Mouse (Mus musculus) CH12.LX (cell line): ENCODE measurements at regions not wholly inside any gene's neighbourhood (a gene's known extent, or its start where the extent isn't known, plus 50 kb on each side); places are given as distances from the start of the nearest gene placed in this dataset.

Source experiments
- DNase-seq: peaks from one replicate; pipeline ENCODE4 v3.0.0-alpha.2; 2013; ENCODE audit errors: extremely low read depth
- H3K27ac ChIP-seq: 2 replicates; pipeline ENCODE4 v1.5.1; 2012; ENCODE audit warnings: low read depth, mild to moderate bottlenecking, control low read depth, moderate library complexity; ENCODE audit not compliant: insufficient read depth
- H3K27me3 ChIP-seq: replicated peaks from 2 replicates; pipeline ENCODE3; 2012; ENCODE audit warnings: inconsistent platforms
- H3K36me3 ChIP-seq, 2 experiments: replicated peaks in 1 of 2; 2 replicates each; pipeline versions ENCODE3 to v1.6.1; 2012; ENCODE audit warnings: inconsistent platforms in 1 of 2, low read length in 1 of 2, mild to moderate bottlenecking in 1 of 2, mixed read lengths in 1 of 2, moderate library complexity in 1 of 2; ENCODE audit not compliant: control insufficient read depth in 1 of 2, insufficient read depth in 1 of 2
- H3K4me1 ChIP-seq, 2 experiments: 2 replicates each; pipeline ENCODE4 v1.6.1; 2012; ENCODE audit warnings: inconsistent platforms in 1 of 2, moderate library complexity in 1 of 2; ENCODE audit not compliant: insufficient read depth in 2 of 2, control insufficient read depth in 1 of 2
- H3K4me2 ChIP-seq: 2 replicates; pipeline ENCODE4 v1.6.1; 2012; ENCODE audit warnings: low read depth, mild to moderate bottlenecking, control low read depth; ENCODE audit not compliant: poor library complexity, insufficient read depth, severe bottlenecking
- H3K4me3 ChIP-seq, 3 experiments: fragments of 150-350 bp in 1 of 3; sonication (generic) in 1 of 3; replicated peaks in 1 of 3; 2 replicates each; pipeline versions ENCODE3 to v1.5.1; 2011 to 2012; ENCODE audit warnings: low read depth in 2 of 3, low read length in 2 of 3, mild to moderate bottlenecking in 2 of 3, moderate library complexity in 2 of 3, control low read depth in 1 of 3, improper control_type of control experiment in 1 of 3, inconsistent platforms in 1 of 3, mixed read lengths in 1 of 3; ENCODE audit not compliant: poor library complexity in 1 of 3
- H3K79me2 ChIP-seq: replicated peaks from 2 replicates; pipeline ENCODE4 v1.6.1; 2012; ENCODE audit warnings: mild to moderate bottlenecking, moderate library complexity; ENCODE audit not compliant: control insufficient read depth, poor library complexity, insufficient read depth, severe bottlenecking; ENCODE audit errors: extremely low read depth
- H3K9ac ChIP-seq: 2 replicates; pipeline ENCODE4 v1.6.1; 2012; ENCODE audit warnings: low read depth, mild to moderate bottlenecking, control low read depth, moderate library complexity; ENCODE audit not compliant: insufficient read depth
- H3K9me3 ChIP-seq: replicated peaks from 2 replicates; pipeline ENCODE3; 2012; ENCODE audit warnings: low read length, inconsistent platforms, mixed read lengths
- BHLHE40 ChIP-seq: IDR thresholded peaks from 2 replicates; pipeline ENCODE4 v1.6.1; 2011; ENCODE audit warnings: mild to moderate bottlenecking, low read depth, low read length, improper control_type of control experiment
- CHD1 ChIP-seq: IDR thresholded peaks from 2 replicates; pipeline ENCODE4 v1.6.1; 2012; ENCODE audit warnings: low read depth, low read length, improper control_type of control experiment, inconsistent platforms
- CHD2 ChIP-seq: IDR thresholded peaks from 2 replicates; pipeline ENCODE4 v1.6.1; 2011; ENCODE audit warnings: low read length, improper control_type of control experiment
- E2F4 ChIP-seq: IDR thresholded peaks from 2 replicates; pipeline ENCODE4 v1.6.1; 2011; ENCODE audit warnings: low read depth, low read length, improper control_type of control experiment; ENCODE audit not compliant: insufficient replicate concordance
- ELF1 ChIP-seq: IDR thresholded peaks from 2 replicates; pipeline ENCODE4 v1.6.1; 2014; ENCODE audit warnings: low read depth, mild to moderate bottlenecking, inconsistent platforms, low read length, improper control_type of control experiment
- GABPA ChIP-seq: IDR thresholded peaks from 2 replicates; pipeline ENCODE4 v1.6.1; 2012; ENCODE audit warnings: low read depth, low read length, improper control_type of control experiment, inconsistent platforms; ENCODE audit not compliant: insufficient replicate concordance
- HCFC1 ChIP-seq: IDR thresholded peaks from 2 replicates; pipeline ENCODE4 v1.6.1; 2012; ENCODE audit warnings: low read depth, mild to moderate bottlenecking, inconsistent platforms, low read length, improper control_type of control experiment
- JUN ChIP-seq: IDR thresholded peaks from 2 replicates; pipeline ENCODE4 v1.6.1; 2011; ENCODE audit warnings: low read depth, mild to moderate bottlenecking, low read length, improper control_type of control experiment, moderate library complexity; ENCODE audit not compliant: insufficient read depth
- JUND ChIP-seq: conservative IDR thresholded peaks from 2 replicates; pipeline ENCODE4 v1.6.1; 2011; ENCODE audit warnings: low read depth, low read length, improper control_type of control experiment
- KAT2A ChIP-seq: IDR thresholded peaks from 2 replicates; pipeline ENCODE4 v1.6.1; 2012; ENCODE audit warnings: low read length, improper control_type of control experiment, inconsistent platforms; ENCODE audit not compliant: insufficient replicate concordance
- MAFK ChIP-seq: IDR thresholded peaks from 2 replicates; pipeline ENCODE4 v1.6.1; 2011; ENCODE audit warnings: low read length, improper control_type of control experiment; ENCODE audit not compliant: insufficient replicate concordance
- MAX ChIP-seq: IDR thresholded peaks from 2 replicates; pipeline ENCODE4 v1.6.1; 2011; ENCODE audit warnings: low read length, improper control_type of control experiment
- MAZ ChIP-seq: IDR thresholded peaks from 2 replicates; pipeline ENCODE4 v1.6.1; 2012; ENCODE audit warnings: low read depth, mild to moderate bottlenecking, inconsistent platforms, low read length, improper control_type of control experiment, moderate library complexity
- MXI1 ChIP-seq: IDR thresholded peaks from 2 replicates; pipeline ENCODE4 v1.6.1; 2011; ENCODE audit warnings: mild to moderate bottlenecking, low read depth, low read length, improper control_type of control experiment
- MYC ChIP-seq: IDR thresholded peaks from 2 replicates; pipeline ENCODE4 v1.6.1; 2011; ENCODE audit warnings: low read depth, mild to moderate bottlenecking, improper control_type of control experiment, low read length
- NELFE ChIP-seq: IDR thresholded peaks from 2 replicates; pipeline ENCODE4 v1.6.1; 2011; ENCODE audit warnings: low read depth, low read length, improper control_type of control experiment
- NRF1 ChIP-seq: IDR thresholded peaks from 2 replicates; pipeline ENCODE4 v1.6.1; 2014; ENCODE audit warnings: low read depth, mild to moderate bottlenecking, inconsistent platforms, low read length, improper control_type of control experiment, moderate library complexity
- PAX5 ChIP-seq: IDR thresholded peaks from 2 replicates; pipeline ENCODE4 v1.6.1; 2012; ENCODE audit warnings: low read length, inconsistent platforms, mixed read lengths
- POLR2A ChIP-seq: IDR thresholded peaks from 2 replicates; pipeline ENCODE4 v1.6.1; 2011; ENCODE audit warnings: low read depth, mild to moderate bottlenecking, improper control_type of control experiment, low read length
- SIN3A ChIP-seq: IDR thresholded peaks from 2 replicates; pipeline ENCODE4 v1.6.1; 2012; ENCODE audit warnings: low read length, improper control_type of control experiment, inconsistent platforms
- SMC3 ChIP-seq: IDR thresholded peaks from 2 replicates; pipeline ENCODE4 v1.6.1; 2011; ENCODE audit warnings: low read depth, low read length, improper control_type of control experiment
- TBP ChIP-seq: conservative IDR thresholded peaks from 2 replicates; pipeline ENCODE4 v1.6.1; 2011; ENCODE audit warnings: low read depth, low read length, improper control_type of control experiment
- TCF12 ChIP-seq: IDR thresholded peaks from 2 replicates; pipeline ENCODE4 v1.6.1; 2014; ENCODE audit warnings: low read depth, mild to moderate bottlenecking, inconsistent platforms, low read length, improper control_type of control experiment
- USF1 ChIP-seq: IDR thresholded peaks from 2 replicates; pipeline ENCODE4 v1.6.1; 2014; ENCODE audit warnings: low read depth, mild to moderate bottlenecking, inconsistent platforms, low read length, improper control_type of control experiment
- USF2 ChIP-seq: conservative IDR thresholded peaks from 2 replicates; pipeline ENCODE4 v1.6.1; 2011; ENCODE audit warnings: low read depth, low read length, improper control_type of control experiment
- ZC3H11A ChIP-seq: IDR thresholded peaks from 2 replicates; pipeline ENCODE4 v1.6.1; 2012; ENCODE audit warnings: low read depth, mild to moderate bottlenecking, inconsistent platforms, low read length, improper control_type of control experiment
- ZMIZ1 ChIP-seq: IDR thresholded peaks from 2 replicates; pipeline ENCODE4 v1.6.1; 2012; ENCODE audit warnings: low read depth, mild to moderate bottlenecking, inconsistent platforms, low read length, improper control_type of control experiment
- ZNF384 ChIP-seq: IDR thresholded peaks from 2 replicates; pipeline ENCODE4 v1.6.1; 2012; ENCODE audit warnings: low read depth, low read length, improper control_type of control experiment, inconsistent platforms
- dilution Hi-C: fragments of 300-500 bp; cut with MboI; formaldehyde crosslinking; loops from 2 replicates; pipeline ENCODE4 v1.14.3; 2020; ENCODE audit warnings: low sequenced_read_pairs; ENCODE audit not compliant: extremely low pct_unique_long_range_greater_than_20kb, extremely low pct_ligation_motif_present
- in situ Hi-C: fragments of 300-500 bp; cut with MboI; formaldehyde crosslinking; loops from 3 replicates; pipeline ENCODE4 v1.14.3; 2019; ENCODE audit warnings: low sequenced_read_pairs, low pct_ligation_motif_present, low pct_unique_long_range_greater_than_20kb, mixed read lengths

DNA sequence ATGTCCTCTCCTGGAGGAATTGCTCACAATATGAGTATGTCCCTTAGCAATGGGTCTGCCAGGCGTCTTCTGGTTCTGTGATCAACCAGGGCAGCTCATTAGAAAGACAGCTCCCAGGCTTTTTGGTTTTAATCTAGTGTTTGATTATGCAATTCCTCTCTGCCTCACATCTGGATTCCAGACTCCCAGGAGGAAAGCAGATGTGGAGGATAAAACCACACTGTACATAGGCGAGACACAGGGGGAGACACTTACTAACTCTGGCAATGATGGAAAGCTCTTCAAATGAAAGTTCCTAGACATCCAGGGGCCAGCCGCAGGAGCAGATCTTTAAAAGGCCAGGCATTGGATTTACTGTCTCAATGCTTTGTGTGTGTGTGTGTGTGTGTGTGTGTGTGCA, 116.4 kb upstream of the Tet2 start:
- in situ Hi-C loops (no loop called here), dilution Hi-C loops (no loop called here)
- Histone ChIP-seq H3K4me3 (no peak overlapping the region), H3K9ac (no peak overlapping the region), H3K9me3 (peaks cover 5% of the 10 kb centered on the region), H3K36me3 (no peaks in the 10 kb centered on the region), H3K27ac (no peak overlapping the region), H3K79me2 (no peaks in the 10 kb centered on the region), H3K4me2 (no peak overlapping the region), H3K27me3 (no peaks in the 10 kb centered on the region), H3K4me1 (peaks cover 24 to 57% of the 10 kb centered on the region in 2 experiments)
- DNase-seq: no peak
- TF ChIP-seq SMC3: no peak
- no peak for TF ChIP-seq MXI1
- no peak for TF ChIP-seq NELFE
- no peak for TF ChIP-seq TBP
- TF ChIP-seq HCFC1: no peak
- TF ChIP-seq USF2: no peak
- no peak for TF ChIP-seq PAX5

- H3K27ac ChIP-seq: peak overlapping the region; percentile 46
- peaks cover 23 to 45% of the 10 kb centered on the region in 2 experiments for H3K4me1 ChIP-seq
- in situ Hi-C loops (loop anchor here (5.0 kb wide), 1 partner anchor 78 kb away; no protein-coding TSS in a partner anchor), dilution Hi-C loops (no loop called here)
- no peaks in the 10 kb centered on the region for H3K27me3 ChIP-seq
- no peaks in the 10 kb centered on the region for H3K9me3 ChIP-seq
- H3K36me3 ChIP-seq: no peaks in the 10 kb centered on the region
- no peak for DNase-seq
- TF ChIP-seq E2F4: no peak
- TF ChIP-seq MAZ: no peak
- TF ChIP-seq HCFC1: no peak; the same call in 1 of the 2 replicates
- TF ChIP-seq KAT2A: no peak
- TF ChIP-seq BHLHE40: peak; percentile 98
- 0 out of 2 replicates have a peak, but pooled peaks have one; percentile 32 for TF ChIP-seq MAFK
- no peak for TF ChIP-seq ZMIZ1
- TF ChIP-seq ZC3H11A: no peak
- TF ChIP-seq MYC: peak; percentile 71
- no peak for TF ChIP-seq JUN
- no peak for TF ChIP-seq ELF1
- TF ChIP-seq POLR2A: no peak
- no peak for TF ChIP-seq USF2
- TF ChIP-seq MAX: peak; percentile 82
- TF ChIP-seq ZNF384: no peak
- TF ChIP-seq USF1: no peak
- TF ChIP-seq MXI1: peak; percentile 75
- no peak for TF ChIP-seq GABPA
- TF ChIP-seq NELFE: no peak
- 0 out of 2 replicates have a peak, but pooled peaks have one; percentile 21 for TF ChIP-seq NRF1
- TF ChIP-seq TBP: no peak
- TF ChIP-seq SMC3: no peak
- no peak for TF ChIP-seq JUND
- no peak for TF ChIP-seq TCF12
- TF ChIP-seq SIN3A: no peak
- TF ChIP-seq CHD1: peak; percentile 78; the same call in 1 of the 2 replicates
- no peak for TF ChIP-seq CHD2
- H3K4me2 ChIP-seq: peak overlapping the region; percentile 46; the same call in 1 of the 2 replicates
- H3K4me3 ChIP-seq: no peak overlapping the region
- H3K9ac ChIP-seq: no peak overlapping the region
- no peaks in the 10 kb centered on the region for H3K79me2 ChIP-seq
Measured at GRCm38 (mm10) chr3:133664914-133665313, 120.0 kb upstream of the Tet2 start.
